Mouse (Mus musculus) lung, postnatal 0 days (tissue): ENCODE results near the gene Cab39l. TPM values are rescaled to one million over a fixed set of nuclear protein-coding genes. Genes with fewer than 3 reads are reported as not detected.

ENCODE experiments used
- ATAC-seq: fragments of 200-750 bp; cut with Nextera tagmentation; 2 replicates; pipeline ENCODE4 v1.8.0; 2017; ENCODE audit warnings: moderate library complexity
- DNase-seq: peaks from one replicate; pipeline ENCODE4 v3.0.0-alpha.2; 2016; ENCODE audit warnings: low spot score
- H3K27ac ChIP-seq: fragments of 300-500 bp; sonication (generic); 2 replicates; pipeline ENCODE4 v1.5.1; 2014; ENCODE audit warnings: antibody characterized with exemption, mild to moderate bottlenecking, low read length, mixed read lengths
- H3K27me3 ChIP-seq: fragments of 300-500 bp; sonication (generic); replicated peaks from 2 replicates; pipeline ENCODE4 v1.6.1; 2014; ENCODE audit warnings: low read length, mixed read lengths; ENCODE audit not compliant: insufficient read depth
- H3K36me3 ChIP-seq: fragments of 300-500 bp; sonication (generic); 2 replicates; pipeline ENCODE4 v1.6.1; 2014; ENCODE audit warnings: low read length, mixed read lengths; ENCODE audit not compliant: insufficient read depth
- H3K4me1 ChIP-seq: fragments of 300-500 bp; sonication (generic); 2 replicates; pipeline ENCODE4 v1.6.1; 2014; ENCODE audit warnings: antibody characterized with exemption, low read depth, low read length, mixed read lengths; ENCODE audit not compliant: insufficient read depth
- H3K4me2 ChIP-seq: fragments of 300-500 bp; sonication (generic); replicated peaks from 2 replicates; pipeline ENCODE4 v1.6.1; 2014; ENCODE audit warnings: low read depth, mild to moderate bottlenecking, low read length, moderate library complexity, mixed read lengths
- H3K4me3 ChIP-seq: fragments of 300-500 bp; sonication (generic); 2 replicates; pipeline ENCODE4 v1.5.1; 2014; ENCODE audit warnings: low read depth, low read length
- H3K9ac ChIP-seq: fragments of 300-500 bp; sonication (generic); replicated peaks from 2 replicates; pipeline ENCODE4 v1.6.1; 2014; ENCODE audit warnings: low read depth, mild to moderate bottlenecking
- H3K9me3 ChIP-seq: fragments of 300-500 bp; sonication (generic); 2 replicates; pipeline ENCODE4 v1.6.1; 2016; ENCODE audit warnings: low read length, mixed read lengths
- CTCF ChIP-seq: IDR thresholded peaks from 2 replicates; pipeline ENCODE4 v1.5.1; 2016; ENCODE audit warnings: antibody characterized with exemption, mild to moderate bottlenecking
- EP300 ChIP-seq: IDR thresholded peaks from 2 replicates; pipeline ENCODE4 v1.6.1; 2016; ENCODE audit warnings: antibody characterized with exemption, mild to moderate bottlenecking, control low read depth
- WGBS: fragments of 180-500 bp; shearing (Covaris S2); extraction: QIAGEN DNeasy Blood & Tissue Kit; methylation state at CpG from one replicate; pipeline ENCODE4 v1.1.7; 2014; 5-methylcytosine and 5-hydroxymethylcytosine counted together
- polyA plus RNA-seq: library from polyadenylated mRNA; unstranded; fragments of >200 nt; fragmentation: Nextera tagmentation; extraction: Ambion mirVana; gene quantifications from 2 replicates; pipeline ENCODE4 v1.2.1, GENCODE M21; 2015

The Cab39l gene
- polyA plus RNA-seq, 1 experiment from 2014 or later = 27.2 TPM

GRCm38 (mm10) chr14:59551956-59552355, 111.2 kb downstream of the Cab39l start:
- Histone ChIP-seq H3K36me3 (no peaks in the 10 kb centered on the region), H3K27ac (no peak overlapping the region), H3K4me3 (no peak overlapping the region), H3K27me3 (no peaks in the 10 kb centered on the region), H3K4me2 (no peak overlapping the region), H3K9me3 (no peaks in the 10 kb centered on the region), H3K9ac (no peak overlapping the region), H3K4me1 (peaks cover 6% of the 10 kb centered on the region; the same call in 1 of the 2 replicates)
- no peak for DNase-seq
- 35% methylated on average over 8 of the region's 8 CpGs for WGBS
- no peak; the same call in 1 of the 2 replicates for ATAC-seq
- TF ChIP-seq CTCF = no peak
- no peak for TF ChIP-seq EP300

GRCm38 (mm10) chr14:59554025-59554424, 113.3 kb downstream of the Cab39l start:
- ATAC-seq = no peak
- Histone ChIP-seq H3K27ac (no peak overlapping the region), H3K4me3 (no peak overlapping the region), H3K9ac (no peak overlapping the region), H3K27me3 (no peaks in the 10 kb centered on the region), H3K4me1 (peaks cover 6% of the 10 kb centered on the region; the same call in 1 of the 2 replicates), H3K4me2 (no peak overlapping the region), H3K36me3 (no peaks in the 10 kb centered on the region), H3K9me3 (no peaks in the 10 kb centered on the region)
- DNase-seq = peak; percentile 58
- TF ChIP-seq EP300 = no peak
- peak; percentile 65 for TF ChIP-seq CTCF
- WGBS = 57% methylated on average over 5 of the region's 5 CpGs

GRCm38 (mm10) chr14:59555018-59555417, 114.2 kb downstream of the Cab39l start:
- H3K4me2 ChIP-seq = no peak overlapping the region
- H3K4me3 ChIP-seq = no peak overlapping the region
- H3K4me1 ChIP-seq = peaks cover 6% of the 10 kb centered on the region; the same call in 1 of the 2 replicates
- no peaks in the 10 kb centered on the region for H3K9me3 ChIP-seq
- no peak overlapping the region for H3K27ac ChIP-seq
- DNase-seq = no peak
- no peak for ATAC-seq
- 56% methylated on average over 8 of the region's 8 CpGs for WGBS
- TF ChIP-seq CTCF = no peak
- H3K9ac ChIP-seq = no peak overlapping the region
- no peaks in the 10 kb centered on the region for H3K36me3 ChIP-seq
- H3K27me3 ChIP-seq = no peaks in the 10 kb centered on the region

GRCm38 (mm10) chr14:59555928-59556531, 115.3 kb downstream of the Cab39l start:
- DNase-seq (peak; percentile 84), ATAC-seq (peak; percentile 39)
- H3K4me1 ChIP-seq = peaks cover 5% of the 10 kb centered on the region; the same call in 1 of the 2 replicates
- H3K27ac ChIP-seq = no peak overlapping the region
- H3K4me2 ChIP-seq = peak overlapping the region; percentile 47
- 51% methylated on average over 13 of the region's 13 CpGs for WGBS
- H3K36me3 ChIP-seq = no peaks in the 10 kb centered on the region
- peak; percentile 84 for TF ChIP-seq CTCF
- TF ChIP-seq EP300 = no peak
- H3K9ac ChIP-seq = no peak overlapping the region
- no peaks in the 10 kb centered on the region for H3K9me3 ChIP-seq
- H3K4me3 ChIP-seq = no peak overlapping the region
- no peaks in the 10 kb centered on the region for H3K27me3 ChIP-seq

GRCm38 (mm10) chr14:59557071-59557470, 116.3 kb downstream of the Cab39l start:
- Histone ChIP-seq H3K9ac (no peak overlapping the region), H3K27ac (no peak overlapping the region), H3K9me3 (no peaks in the 10 kb centered on the region), H3K27me3 (no peaks in the 10 kb centered on the region), H3K4me1 (no peaks in the 10 kb centered on the region), H3K36me3 (no peaks in the 10 kb centered on the region), H3K4me3 (no peak overlapping the region), H3K4me2 (no peak overlapping the region)
- DNase-seq = no peak
- WGBS = 60% methylated on average over 4 of the region's 4 CpGs
- TF ChIP-seq EP300 (no peak), CTCF (no peak)
- no peak for ATAC-seq

- H3K36me3 ChIP-seq = no peaks in the 10 kb centered on the region
- TF ChIP-seq CTCF = no peak
- no peak for TF ChIP-seq EP300
- DNase-seq (no peak), ATAC-seq (no peak)
- no peaks in the 10 kb centered on the region for H3K27me3 ChIP-seq
- no peaks in the 10 kb centered on the region for H3K4me1 ChIP-seq
- H3K9me3 ChIP-seq = no peaks in the 10 kb centered on the region
- H3K4me3 ChIP-seq = no peak overlapping the region
- WGBS = 69% methylated on average over 1 of the region's 1 CpGs
- H3K9ac ChIP-seq = no peak overlapping the region
- no peak overlapping the region for H3K27ac ChIP-seq
- no peak overlapping the region for H3K4me2 ChIP-seq
Observed at GRCm38 (mm10) chr14:59557886-59558285, 117.1 kb downstream of the Cab39l start.
